Mouse (Mus musculus): ENCODE measurements at regions not wholly inside any gene's neighbourhood (a gene's known extent, or its start where the extent isn't known, plus 50 kb on each side); places are given as distances from the start of the nearest gene placed in this dataset.

DNA sequence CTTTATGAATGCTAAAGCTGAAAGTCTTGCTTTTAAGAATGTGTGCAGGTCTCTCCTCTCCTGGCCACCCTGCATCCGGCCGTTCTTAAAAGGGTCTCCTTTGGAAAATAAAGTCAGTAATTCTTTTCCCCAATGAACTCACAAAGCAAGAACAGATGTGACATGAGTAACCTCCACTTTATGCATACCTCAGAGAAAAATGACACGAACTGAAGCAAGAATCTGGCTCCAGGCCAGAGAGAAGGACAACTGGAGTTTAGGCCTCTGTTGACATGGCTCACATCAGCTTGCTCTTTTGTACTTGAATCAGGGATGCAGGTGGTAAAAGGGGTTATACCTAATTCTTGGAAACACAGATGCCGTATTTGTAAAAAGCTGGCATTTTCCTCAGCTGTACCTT lies 368.0 kb upstream of the Pappa start:
- 78% methylated on average over 4 of the region's 4 CpGs for WGBS
- Histone ChIP-seq H3K27me3 (ENCODE audit: insufficient read depth, poor library complexity, severe bottlenecking) (no peaks in the 10 kb centered on the region), H3K36me3 (no peaks in the 10 kb centered on the region), H3K27ac (no peak overlapping the region), H3K4me1 (replicated peaks) (no peaks in the 10 kb centered on the region), H3K4me3 (no peak overlapping the region), H3K9me3 (no peaks in the 10 kb centered on the region)
- peak; percentile 6 for DNase-seq (ENCODE audit: low spot score)

DNA sequence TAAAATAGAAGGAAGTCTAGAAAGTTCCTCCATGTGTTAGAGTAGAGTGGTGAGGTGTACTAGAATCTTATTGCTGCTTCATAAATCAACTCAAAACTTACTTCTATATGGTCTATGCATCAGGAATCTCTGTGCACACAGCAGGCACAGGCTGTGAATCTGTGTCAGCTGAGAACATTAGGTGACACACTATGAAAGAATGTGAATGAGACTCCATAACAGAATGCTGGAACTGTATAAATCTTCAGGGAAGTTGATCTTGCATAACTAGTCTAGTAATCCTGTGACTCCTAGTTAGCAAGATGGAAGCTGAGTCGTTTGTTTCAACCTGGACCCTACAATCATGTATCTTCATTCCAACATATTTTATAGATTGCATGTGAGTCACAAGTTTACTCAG lies 355.4 kb upstream of the Pappa start:
- Histone ChIP-seq H3K9me3 (no peaks in the 10 kb centered on the region), H3K27me3 (ENCODE audit: insufficient read depth, poor library complexity, severe bottlenecking) (no peaks in the 10 kb centered on the region), H3K4me3 (no peak overlapping the region), H3K4me1 (replicated peaks) (no peaks in the 10 kb centered on the region), H3K27ac (no peak overlapping the region), H3K36me3 (no peaks in the 10 kb centered on the region)
- no peak for DNase-seq (ENCODE audit: low spot score)
- 70% methylated on average over 1 of the region's 1 CpGs for WGBS

DNA sequence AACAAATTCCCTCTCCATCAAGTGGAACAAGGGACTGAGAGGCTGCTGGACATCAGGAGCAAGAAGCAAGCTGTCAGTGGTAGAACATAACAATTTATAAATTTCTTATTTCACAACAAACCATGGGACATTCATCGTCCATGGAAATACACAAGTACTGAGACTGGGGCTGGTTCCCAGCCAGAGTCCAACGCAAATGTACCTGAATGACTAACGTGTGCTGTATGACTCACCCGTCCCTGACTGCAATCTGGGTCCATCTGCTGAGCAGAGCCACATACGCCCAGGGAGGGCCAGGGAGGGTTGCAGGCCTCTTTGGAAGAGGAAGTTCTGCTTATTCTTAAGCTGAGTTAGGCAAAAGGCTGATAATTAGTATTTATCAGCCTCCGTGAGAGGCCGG lies 320.1 kb upstream of the Pappa start:
- Histone ChIP-seq H3K27me3 (ENCODE audit: insufficient read depth, poor library complexity, severe bottlenecking) (no peaks in the 10 kb centered on the region), H3K4me1 (replicated peaks) (no peaks in the 10 kb centered on the region), H3K4me3 (no peak overlapping the region), H3K36me3 (no peaks in the 10 kb centered on the region), H3K27ac (no peak overlapping the region), H3K9me3 (no peaks in the 10 kb centered on the region)
- WGBS = 88% methylated on average over 7 of the region's 7 CpGs
- no peak for DNase-seq (ENCODE audit: low spot score)

GRCm38 (mm10) chr4:64804996-64805395 lies 319.0 kb upstream of the Pappa start:
- H3K27ac ChIP-seq = no peak overlapping the region
- DNase-seq (ENCODE audit: low spot score) = no peak
- 85% methylated on average over 2 of the region's 2 CpGs for WGBS

DNA sequence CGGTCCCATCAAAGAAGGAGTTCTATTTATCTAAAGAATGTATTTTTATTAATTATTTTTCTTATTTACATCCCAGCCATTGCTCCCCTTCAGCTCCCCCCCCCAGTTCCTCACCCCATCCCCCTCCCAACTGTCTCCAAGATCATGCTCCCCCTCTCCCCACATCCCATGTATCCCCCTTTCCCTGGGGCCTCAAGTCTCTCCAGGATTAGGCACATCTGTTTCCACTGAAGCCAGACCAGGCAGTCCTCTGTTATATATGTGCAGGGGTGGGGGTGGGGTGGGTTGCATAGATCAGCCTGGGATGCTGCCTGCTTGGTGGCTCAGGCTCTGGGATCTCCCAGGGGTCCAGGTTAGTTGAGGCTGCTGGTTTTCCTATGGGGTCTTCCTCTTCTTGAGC lies 316.8 kb upstream of the Pappa start:
- no peaks in the 10 kb centered on the region for H3K36me3 ChIP-seq
- no peaks in the 10 kb centered on the region for H3K9me3 ChIP-seq
- H3K27ac ChIP-seq = no peak overlapping the region
- H3K27me3 ChIP-seq (ENCODE audit: insufficient read depth, poor library complexity, severe bottlenecking) = no peaks in the 10 kb centered on the region
- H3K4me1 ChIP-seq (replicated peaks) = no peaks in the 10 kb centered on the region
- DNase-seq (ENCODE audit: low spot score) = no peak
- H3K4me3 ChIP-seq = no peak overlapping the region
- WGBS = 97% methylated on average over 1 of the region's 1 CpGs

More at GRCm38 (mm10) chr4:64804996-64805395, 319.0 kb upstream of the Pappa start:
- Histone ChIP-seq H3K27me3 (ENCODE audit: insufficient read depth, poor library complexity, severe bottlenecking) (no peaks in the 10 kb centered on the region), H3K36me3 (no peaks in the 10 kb centered on the region), H3K4me3 (no peak overlapping the region), H3K9me3 (no peaks in the 10 kb centered on the region), H3K4me1 (replicated peaks) (no peaks in the 10 kb centered on the region)

DNA sequence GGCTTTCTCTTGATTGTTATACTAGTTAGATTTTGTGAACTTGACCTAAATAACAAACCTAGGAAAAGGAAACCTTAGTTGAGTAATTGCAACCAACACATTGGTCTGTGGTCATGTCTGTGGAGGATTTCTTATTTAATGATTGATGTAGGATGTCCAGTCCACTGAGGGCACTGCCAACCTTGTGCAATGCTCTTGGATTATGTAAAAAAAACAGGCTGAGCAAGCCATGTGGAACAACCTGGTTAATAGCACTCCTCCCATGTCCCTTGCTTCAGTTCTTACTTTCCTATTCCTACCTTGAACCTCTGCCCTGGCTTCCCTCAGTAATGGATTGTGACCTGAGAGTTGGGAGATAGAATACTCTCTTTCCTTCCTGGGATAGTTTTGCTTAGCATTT lies 312.0 kb upstream of the Pappa start:
- Histone ChIP-seq H3K27ac (no peak overlapping the region), H3K36me3 (no peaks in the 10 kb centered on the region), H3K27me3 (ENCODE audit: insufficient read depth, poor library complexity, severe bottlenecking) (no peaks in the 10 kb centered on the region), H3K9me3 (no peaks in the 10 kb centered on the region), H3K4me3 (no peak overlapping the region), H3K4me1 (replicated peaks) (no peaks in the 10 kb centered on the region)
- no peak for DNase-seq (ENCODE audit: low spot score)

DNA sequence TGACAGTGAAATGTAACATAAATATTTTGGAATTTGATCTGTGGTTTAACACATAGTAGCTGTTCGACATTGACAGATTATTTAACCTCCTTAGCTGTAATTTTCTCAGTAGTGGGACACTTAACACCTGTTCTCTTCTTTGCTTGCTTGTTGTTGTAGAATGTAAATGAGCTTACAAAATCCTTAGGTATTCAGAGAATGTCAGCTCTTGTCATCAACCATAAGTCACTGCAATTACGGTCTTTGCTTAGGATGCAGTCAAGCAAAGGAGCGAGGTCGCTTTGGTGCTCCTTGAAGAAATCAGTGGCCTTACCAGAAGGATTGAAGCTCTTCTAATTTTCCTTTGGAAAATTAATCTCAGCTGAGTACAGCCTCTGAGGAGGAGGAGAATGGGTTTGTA lies 311.2 kb upstream of the Pappa start:
- DNase-seq (ENCODE audit: low spot score) = no peak
- Histone ChIP-seq H3K27ac (no peak overlapping the region), H3K4me1 (replicated peaks) (no peaks in the 10 kb centered on the region), H3K9me3 (no peaks in the 10 kb centered on the region), H3K4me3 (no peak overlapping the region), H3K36me3 (no peaks in the 10 kb centered on the region), H3K27me3 (ENCODE audit: insufficient read depth, poor library complexity, severe bottlenecking) (no peaks in the 10 kb centered on the region)
- 84% methylated on average over 4 of the region's 4 CpGs for WGBS

DNA sequence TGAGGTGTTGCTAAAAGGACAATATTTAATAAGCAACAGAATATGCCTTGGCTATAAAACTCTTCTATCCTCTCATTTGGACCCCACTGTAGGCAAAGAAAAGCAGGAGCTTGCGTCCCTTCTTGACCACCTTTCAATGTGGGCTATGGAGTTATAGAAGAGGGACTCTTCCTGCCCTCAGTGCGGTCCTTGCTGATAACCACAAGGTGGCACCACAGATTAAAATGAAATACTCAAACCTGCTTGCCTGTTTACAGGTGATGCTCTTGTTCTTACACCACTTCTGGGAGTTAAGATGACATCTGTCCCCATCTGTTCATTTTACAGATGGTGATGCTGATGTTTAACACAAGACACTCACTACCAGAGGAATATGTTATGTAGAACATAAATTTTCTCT lies 291.1 kb upstream of the Pappa start:
- no peaks in the 10 kb centered on the region for H3K27me3 ChIP-seq (ENCODE audit: insufficient read depth, poor library complexity, severe bottlenecking)
- no peak overlapping the region for H3K27ac ChIP-seq
- H3K36me3 ChIP-seq = no peaks in the 10 kb centered on the region
- DNase-seq (ENCODE audit: low spot score) = no peak
- H3K4me3 ChIP-seq = no peak overlapping the region
- H3K9me3 ChIP-seq = no peaks in the 10 kb centered on the region
- no peaks in the 10 kb centered on the region for H3K4me1 ChIP-seq (replicated peaks)
- WGBS = 49% methylated on average over 2 of the region's 2 CpGs

GRCm38 (mm10) chr4:64874521-64874920 lies 249.5 kb upstream of the Pappa start:
- 87% methylated on average over 2 of the region's 2 CpGs for WGBS
- Histone ChIP-seq H3K27ac (no peak overlapping the region), H3K36me3 (no peaks in the 10 kb centered on the region), H3K9me3 (no peaks in the 10 kb centered on the region), H3K27me3 (ENCODE audit: insufficient read depth, poor library complexity, severe bottlenecking) (no peaks in the 10 kb centered on the region), H3K4me1 (replicated peaks) (no peaks in the 10 kb centered on the region), H3K4me3 (no peak overlapping the region)
- DNase-seq (ENCODE audit: low spot score) = no peak

DNA sequence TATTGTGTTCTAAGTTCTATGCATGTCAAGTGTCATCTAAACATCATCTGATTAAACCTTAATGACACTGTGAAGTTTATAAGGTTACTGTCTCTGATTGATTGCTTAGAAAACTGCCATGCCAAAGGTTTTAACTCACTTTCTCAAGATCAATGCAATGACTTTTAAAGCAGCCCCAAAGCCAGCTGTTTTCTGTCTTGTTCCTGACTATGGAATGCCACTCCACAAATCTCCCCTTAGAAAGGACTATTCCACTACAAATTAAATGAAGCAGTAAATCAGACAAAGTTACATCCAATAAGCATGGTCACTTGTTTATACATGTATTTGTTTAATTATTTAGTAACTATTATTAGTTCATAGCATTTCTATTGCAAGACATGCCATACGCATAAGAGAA lies 247.1 kb upstream of the Pappa start:
- Histone ChIP-seq H3K36me3 (no peaks in the 10 kb centered on the region), H3K27ac (no peak overlapping the region), H3K4me1 (replicated peaks) (no peaks in the 10 kb centered on the region), H3K4me3 (no peak overlapping the region), H3K9me3 (no peaks in the 10 kb centered on the region), H3K27me3 (ENCODE audit: insufficient read depth, poor library complexity, severe bottlenecking) (no peaks in the 10 kb centered on the region)
- DNase-seq (ENCODE audit: low spot score) = no peak
- 98% methylated on average over 1 of the region's 1 CpGs for WGBS

DNA sequence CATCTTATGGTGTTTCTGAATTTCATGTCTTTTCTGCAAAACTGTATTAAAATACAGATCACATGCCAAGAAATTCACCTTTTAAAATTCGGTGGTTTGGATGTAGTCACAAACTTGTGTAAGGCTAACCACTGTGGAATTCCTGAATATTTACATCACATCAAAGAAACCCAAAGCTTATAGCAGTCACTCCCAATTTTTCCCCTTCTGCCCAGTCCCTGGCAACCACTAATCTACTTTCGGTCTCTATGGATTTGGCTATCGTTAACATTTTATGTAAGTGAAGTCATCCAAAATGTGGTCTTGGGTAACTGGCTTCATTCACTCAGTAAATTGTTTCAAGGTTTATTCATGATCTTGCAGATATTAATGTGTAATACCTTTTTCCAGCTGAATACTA lies 226.0 kb upstream of the Pappa start:
- WGBS = 96% methylated on average over 3 of the region's 3 CpGs
- Histone ChIP-seq H3K4me3 (no peak overlapping the region), H3K36me3 (no peaks in the 10 kb centered on the region), H3K9me3 (no peaks in the 10 kb centered on the region), H3K4me1 (replicated peaks) (no peaks in the 10 kb centered on the region), H3K27ac (no peak overlapping the region), H3K27me3 (ENCODE audit: insufficient read depth, poor library complexity, severe bottlenecking) (no peaks in the 10 kb centered on the region)
- DNase-seq (ENCODE audit: low spot score) = no peak

DNA sequence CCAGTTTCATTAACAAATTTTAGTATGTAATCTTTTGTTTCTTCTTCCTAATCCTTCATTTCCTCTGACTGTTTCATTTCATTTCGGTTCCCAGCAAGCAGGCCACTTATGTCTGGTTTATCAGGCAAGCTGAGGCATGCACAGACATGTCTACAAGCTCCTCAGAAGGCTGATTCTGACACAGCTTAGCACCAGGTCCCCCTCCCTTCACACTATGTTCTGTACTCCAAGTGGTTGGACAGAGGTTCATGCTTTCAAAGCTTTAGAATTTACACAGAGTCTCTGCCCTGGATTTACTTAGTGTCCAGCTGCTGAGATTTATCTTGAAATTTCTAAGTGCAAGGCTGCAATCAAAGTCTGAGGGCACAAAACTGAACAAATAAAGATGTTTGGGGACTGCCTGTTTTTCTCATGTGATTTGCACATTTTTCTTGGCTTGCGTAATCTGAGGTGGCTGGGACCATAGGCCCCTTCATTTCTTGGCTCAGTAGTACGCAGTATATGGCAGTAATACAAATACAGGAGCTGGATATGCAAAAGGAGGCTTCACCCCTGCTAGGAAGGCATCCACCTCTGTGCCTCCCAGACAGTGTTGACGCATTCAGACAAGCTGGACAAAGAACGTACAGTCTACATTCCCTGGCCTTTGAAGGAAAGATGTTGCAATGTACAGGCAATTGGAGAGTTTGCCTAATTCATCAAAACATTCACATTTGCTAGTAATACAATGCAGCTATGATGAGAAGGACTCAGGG lies 222.7 kb upstream of the Pappa start:
- no peaks in the 10 kb centered on the region for H3K27me3 ChIP-seq (ENCODE audit: insufficient read depth, poor library complexity, severe bottlenecking)
- no peak overlapping the region for H3K4me3 ChIP-seq
- no peaks in the 10 kb centered on the region for H3K36me3 ChIP-seq
- WGBS = 85% methylated on average over 5 of the region's 5 CpGs
- DNase-seq (ENCODE audit: low spot score) = no peak
- H3K27ac ChIP-seq = no peak overlapping the region
- H3K4me1 ChIP-seq (replicated peaks) = no peaks in the 10 kb centered on the region
- H3K9me3 ChIP-seq = no peaks in the 10 kb centered on the region

DNA sequence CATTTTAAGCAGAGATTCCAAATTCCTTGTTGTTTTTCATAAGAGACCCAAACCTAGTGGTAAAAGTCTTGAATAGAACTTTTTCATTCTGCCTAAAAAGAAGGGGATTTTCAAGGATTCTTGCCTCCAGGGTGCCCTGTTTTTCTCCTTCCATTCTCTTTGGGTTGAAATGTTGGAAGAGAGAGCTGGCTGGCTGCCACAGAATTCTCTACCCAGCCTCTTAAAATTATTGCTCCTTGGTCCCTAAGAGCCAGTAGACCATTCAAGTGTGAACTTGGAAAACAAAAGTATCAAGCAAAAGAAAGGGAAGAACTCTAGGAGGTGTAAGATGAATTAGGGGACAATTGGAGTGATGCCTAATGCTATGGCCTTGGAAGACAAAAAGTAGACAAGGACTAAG lies 200.2 kb upstream of the Pappa start:
- H3K9me3 ChIP-seq = no peaks in the 10 kb centered on the region
- no peak overlapping the region for H3K27ac ChIP-seq

GRCm38 (mm10) chr4:64928553-64928952 lies 195.4 kb upstream of the Pappa start:
- Histone ChIP-seq H3K27me3 (ENCODE audit: insufficient read depth, poor library complexity, severe bottlenecking) (no peaks in the 10 kb centered on the region), H3K36me3 (no peaks in the 10 kb centered on the region), H3K9me3 (no peaks in the 10 kb centered on the region), H3K4me3 (no peak overlapping the region), H3K4me1 (replicated peaks) (no peaks in the 10 kb centered on the region), H3K27ac (no peak overlapping the region)
- 62% methylated on average over 2 of the region's 2 CpGs for WGBS
- peak; percentile 2 for DNase-seq (ENCODE audit: low spot score)

More for the DNA sequence above, 200.2 kb upstream of the Pappa start:
- no peaks in the 10 kb centered on the region for H3K27me3 ChIP-seq (ENCODE audit: insufficient read depth, poor library complexity, severe bottlenecking)
- DNase-seq (ENCODE audit: low spot score) = no peak
- no peaks in the 10 kb centered on the region for H3K36me3 ChIP-seq
- H3K4me1 ChIP-seq (replicated peaks) = no peaks in the 10 kb centered on the region
- H3K4me3 ChIP-seq = no peak overlapping the region

Data from hindbrain, embryonic 10.5 days (tissue).